8 mouse cellular contexts compared by ENCODE assay signal in genomic region chr16:94327781-94328711, GRCm38 (mm10). TPM values are rescaled to one million over a fixed set of nuclear protein-coding genes. Genes with fewer than 3 reads are reported as not detected.
DNase-seq lines count a peak whose midpoint lies in the region; ATAC-seq and TF ChIP-seq lines count a peak whose summit lies in the region.

Gene Ripply3, plus strand, starts transcription at chr16:94328420.

- no peaks in the 10 kb centered on the region for H3K9me3 ChIP-seq in embryonic facial prominence, embryonic 10.5 days
- H3K9me3 ChIP-seq in heart, embryonic 10.5 days: no peaks in the 10 kb centered on the region
- no peaks in the 10 kb centered on the region for H3K9me3 ChIP-seq in lung, embryonic 15.5 days
- no peaks in the 10 kb centered on the region for H3K9me3 ChIP-seq in neural tube, embryonic 15.5 days (replicated peaks)

- intact Hi-C loops in left cerebral cortex, adult 2 months (cut with DNase I): loop anchor here (5.0 kb wide), 1 partner anchor 61 kb away; no protein-coding TSS in a partner anchor

- peak; percentile 74 for TF ChIP-seq POLR2A in kidney, adult 2 months (IDR thresholded peaks at IDR 0.05; ENCODE audit: low read depth, low read length)

- peaks cover 27% of the 10 kb centered on the region for H3K4me1 ChIP-seq in embryonic facial prominence, embryonic 10.5 days
- peaks cover 22% of the 10 kb centered on the region for H3K4me1 ChIP-seq in heart, embryonic 10.5 days
- no peaks in the 10 kb centered on the region for H3K4me1 ChIP-seq in kidney, adult 2 months (ENCODE audit: control insufficient read depth, insufficient read depth, low read length)
- H3K4me1 ChIP-seq in lung, embryonic 15.5 days: peaks cover 20% of the 10 kb centered on the region
- peaks cover 21% of the 10 kb centered on the region for H3K4me1 ChIP-seq in neural tube, embryonic 15.5 days

- H3K36me3 ChIP-seq in embryonic facial prominence, embryonic 10.5 days (replicated peaks): no peaks in the 10 kb centered on the region
- no peaks in the 10 kb centered on the region for H3K36me3 ChIP-seq in heart, embryonic 10.5 days
- H3K36me3 ChIP-seq in kidney, adult 2 months (ENCODE audit: control insufficient read depth, insufficient read depth, low read length): no peaks in the 10 kb centered on the region
- no peaks in the 10 kb centered on the region for H3K36me3 ChIP-seq in lung, embryonic 15.5 days
- H3K36me3 ChIP-seq in neural tube, embryonic 15.5 days: no peaks in the 10 kb centered on the region

- DNase-seq in left cerebral cortex, adult 2 months (ENCODE audit: extremely low spot score in 1 of 2, low spot score in 2 of 2): no peak
- no peak for DNase-seq in left cerebral cortex, adult 11 months (ENCODE audit: low spot score)
- DNase-seq in embryonic facial prominence, embryonic 10.5 days (ENCODE audit: low spot score): peak; percentile 70
- DNase-seq in heart, embryonic 10.5 days (ENCODE audit: low spot score): no peak
- peak; percentile 89 for DNase-seq in kidney, adult 2 months
- no peak for DNase-seq in frontal cortex, postnatal 14 days (ENCODE audit: low spot score in 2 of 2)

- ATAC-seq in lung, embryonic 15.5 days (ENCODE audit: borderline replicate concordance, extremely low read depth, low FRiP score, low TSS enrichment): peak; percentile 76
- ATAC-seq in neural tube, embryonic 15.5 days (ENCODE audit: low FRiP score): no peak

- peaks cover 66% of the 10 kb centered on the region for H3K27me3 ChIP-seq in embryonic facial prominence, embryonic 10.5 days (replicated peaks; ENCODE audit: low read depth, poor library complexity, severe bottlenecking)
- peaks cover 47% of the 10 kb centered on the region for H3K27me3 ChIP-seq in heart, embryonic 10.5 days (ENCODE audit: insufficient read depth, poor library complexity, severe bottlenecking)
- no peaks in the 10 kb centered on the region for H3K27me3 ChIP-seq in kidney, adult 2 months (replicated peaks; ENCODE audit: control insufficient read depth, insufficient read depth, low read length)
- H3K27me3 ChIP-seq in lung, embryonic 15.5 days: peaks cover 32% of the 10 kb centered on the region
- peaks cover 42% of the 10 kb centered on the region for H3K27me3 ChIP-seq in neural tube, embryonic 15.5 days (replicated peaks)

- H3K4me2 ChIP-seq in lung, embryonic 15.5 days: peak within 1 kb of the TSS; percentile 92
- H3K4me2 ChIP-seq in neural tube, embryonic 15.5 days: peak within 1 kb of the TSS; percentile 66

- 1% methylated on average over 63 of the region's 63 CpGs for WGBS in embryonic facial prominence, embryonic 10.5 days
- under 1% methylated on average over 62 of the region's 63 CpGs for WGBS in heart, embryonic 10.5 days
- 2% methylated on average over 63 of the region's 63 CpGs for WGBS in kidney, adult 2 months
- under 1% methylated on average over 63 of the region's 63 CpGs for WGBS in lung, embryonic 15.5 days
- WGBS in neural tube, embryonic 15.5 days: under 1% methylated on average over 60 of the region's 63 CpGs

- peak within 1 kb of the TSS; percentile 59 for H3K9ac ChIP-seq in lung, embryonic 15.5 days
- peak within 1 kb of the TSS; percentile 37 for H3K9ac ChIP-seq in neural tube, embryonic 15.5 days (replicated peaks)

- H3K4me3 ChIP-seq in left cerebral cortex, adult 2 months: peak within 1 kb of the TSS; percentile 43
- H3K4me3 ChIP-seq in embryonic facial prominence, embryonic 10.5 days: peak within 1 kb of the TSS; percentile 60
- H3K4me3 ChIP-seq in heart, embryonic 10.5 days: peak within 1 kb of the TSS; percentile 78
- peak within 1 kb of the TSS; percentile 64 for H3K4me3 ChIP-seq in kidney, adult 2 months (ENCODE audit: insufficient read depth, low read depth, low read length)
- peak within 1 kb of the TSS; percentile 55 for H3K4me3 ChIP-seq in lung, embryonic 15.5 days
- H3K4me3 ChIP-seq in neural tube, embryonic 15.5 days (replicated peaks): peak within 1 kb of the TSS; percentile 37

- no peak within 1 kb of the TSS for H3K27ac ChIP-seq in left cerebral cortex, adult 2 months
- peak within 1 kb of the TSS; percentile 76 for H3K27ac ChIP-seq in embryonic facial prominence, embryonic 10.5 days (replicated peaks)
- H3K27ac ChIP-seq in heart, embryonic 10.5 days: peak within 1 kb of the TSS; percentile 88
- H3K27ac ChIP-seq in kidney, adult 2 months (ENCODE audit: insufficient read depth, low read depth, low read length): peak within 1 kb of the TSS; percentile 79
- peak within 1 kb of the TSS; percentile 65 for H3K27ac ChIP-seq in lung, embryonic 15.5 days
- H3K27ac ChIP-seq in neural tube, embryonic 15.5 days (replicated peaks): no peak within 1 kb of the TSS

- TF ChIP-seq CTCF in left cerebral cortex, adult 2 months (IDR thresholded peaks at IDR 0.05): no peak
- TF ChIP-seq CTCF in kidney, adult 2 months (conservative IDR thresholded peaks at IDR 0.05; ENCODE audit: insufficient read depth, insufficient read length, low read depth, low read length): no peak

RNA-seq across cellular contexts. Expression of gene Ripply3, which starts in this region (rescaled TPM):
- total RNA-seq in left cerebral cortex, adult 2 months (2021): under 1 TPM; 0.29 to 0.51 TPM
- polyA plus RNA-seq in embryonic facial prominence, embryonic 10.5 days (2016; fragmentation: Nextera tagmentation; extraction: Ambion mirVana): 5.1 and 6.2 TPM in 2 replicates
- 4.3 and 8.1 TPM in 2 replicates for polyA plus RNA-seq in heart, embryonic 10.5 days (2016; fragmentation: Nextera tagmentation; extraction: Ambion mirVana)
- 4.6 and 5.3 TPM in 2 replicates for polyA plus RNA-seq in kidney, adult 2 months (2012; rRNA removed)
- 24.4 and 26.5 TPM in 2 replicates for polyA plus RNA-seq in lung, embryonic 15.5 days (2015; fragmentation: Nextera tagmentation; extraction: Ambion mirVana)
- 0.81 and 0.88 TPM in 2 replicates for polyA plus RNA-seq in neural tube, embryonic 15.5 days (2015; fragmentation: Nextera tagmentation; extraction: Ambion mirVana)

Comparison
In these comparisons a context has a peak if more than half of its experiments do, and no peak if none do; other contexts are left out.
1. DNase-seq: peak in embryonic facial prominence, embryonic 10.5 days (single experiment) and kidney, adult 2 months (single experiment); none in left cerebral cortex, adult 2 months (0 of 2), left cerebral cortex, adult 11 months (single experiment), heart, embryonic 10.5 days (single experiment) and frontal cortex, postnatal 14 days (0 of 2).
2. H3K27ac ChIP-seq: peak in embryonic facial prominence, embryonic 10.5 days (single experiment), heart, embryonic 10.5 days (single experiment), kidney, adult 2 months (single experiment) and lung, embryonic 15.5 days (single experiment); none in left cerebral cortex, adult 2 months (single experiment) and neural tube, embryonic 15.5 days (single experiment).
3. Peak in every context shown above with its lines, with median percentiles within 50 percentile points of each other: H3K4me3 ChIP-seq.